ENCODE assay signal across 25 mouse cellular contexts in the genomic region with DNA sequence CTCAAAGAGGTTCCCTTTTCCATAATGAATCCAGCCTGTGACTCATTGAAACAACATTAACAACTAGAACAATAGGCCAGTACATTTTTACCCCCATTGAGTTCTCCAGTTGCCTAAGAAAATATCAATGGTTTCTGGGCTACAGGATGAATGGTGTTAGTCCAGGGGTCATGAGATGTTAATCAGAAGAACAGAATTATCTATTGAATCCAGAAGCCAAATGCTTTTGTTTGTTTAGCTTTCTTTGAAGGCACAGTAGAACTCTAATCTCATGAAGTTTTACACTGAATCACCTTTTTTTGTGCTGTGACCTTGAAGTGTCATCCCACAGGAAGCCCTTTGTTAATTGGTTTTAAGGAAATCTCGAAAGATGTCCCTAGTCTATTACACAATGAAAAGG.
DNase-seq lines count a peak whose midpoint lies in the region; TF ChIP-seq lines count a peak whose summit lies in the region.
"Had no signal": no experiment of that assay in that cellular context is flagged by ENCODE, and none has a peak within 500 bp of the region (broad histone marks: within the 10 kb centered on the region; RNA-seq: fewer than 3 reads in every experiment).

No protein-coding gene starts in this region.

- no peak overlapping the region for H3K27ac ChIP-seq in kidney, adult 2 months (ENCODE audit: insufficient read depth, low read depth, low read length)
- H3K27ac ChIP-seq in ES-Bruce4 (ENCODE audit: insufficient read depth, low read length): 0 out of 2 replicates have a peak overlapping the region, but pooled peaks have one; percentile 44
- H3K27ac ChIP-seq: embryonic facial prominence, embryonic 13.5 days; embryonic facial prominence, embryonic 15.5 days; forebrain, embryonic 10.5 days; forebrain, embryonic 12.5 days had no signal

- intact Hi-C loops in heart, postnatal 25 days (cut with DNase I): no loop called here

- no peaks in the 10 kb centered on the region for H3K4me1 ChIP-seq in kidney, adult 2 months (ENCODE audit: control insufficient read depth, insufficient read depth, low read length)
- no peaks in the 10 kb centered on the region for H3K4me1 ChIP-seq in ES-Bruce4 (ENCODE audit: control insufficient read depth, insufficient read depth, low read length)
- H3K4me1 ChIP-seq: embryonic facial prominence, embryonic 13.5 days; embryonic facial prominence, embryonic 15.5 days; forebrain, embryonic 10.5 days; forebrain, embryonic 12.5 days had no signal

- TF ChIP-seq CTCF in kidney, adult 2 months (conservative IDR thresholded peaks at IDR 0.05; ENCODE audit: insufficient read depth, insufficient read length, low read depth, low read length): no peak
- TF ChIP-seq CTCF in ES-Bruce4 (IDR thresholded peaks at IDR 0.05; ENCODE audit: low read depth, low read length): no peak

- no peaks in the 10 kb centered on the region for H3K36me3 ChIP-seq in kidney, adult 2 months (ENCODE audit: control insufficient read depth, insufficient read depth, low read length)
- no peaks in the 10 kb centered on the region for H3K36me3 ChIP-seq in ES-Bruce4 (ENCODE audit: control insufficient read depth, insufficient read depth, low read length, poor library complexity, severe bottlenecking)
- H3K36me3 ChIP-seq: embryonic facial prominence, embryonic 13.5 days; embryonic facial prominence, embryonic 15.5 days; forebrain, embryonic 10.5 days; forebrain, embryonic 12.5 days; G1E had no signal

- peak; percentile 37 for DNase-seq in kidney, adult 2 months
- DNase-seq in kidney, postnatal 14 days: no peak
- peak; percentile 39 for DNase-seq in Muller cell, postnatal 12 days (ENCODE audit: inconsistent ontology term)
- DNase-seq in ZHBTc4 (ENCODE audit: low read depth, low spot score) (peak; percentile 23), adipocyte (ENCODE audit: low spot score) (no peak)
- DNase-seq in heart, postnatal 25 days (ENCODE audit: low spot score): no peak
- DNase-seq: adrenal gland, adult 2 months; adrenal gland, postnatal 10 days; adrenal gland, postnatal 25 days; B cell, adult 2 months; cerebellum, adult 11 months; cerebellum, adult 18-20 months; cerebellum, adult 8-10 months; cerebellum, adult 9-11 months; cerebellum, postnatal 14 days; cerebellum, postnatal 36 days; embryo, embryonic 11 days had no signal

- H3K27me3 ChIP-seq in kidney, adult 2 months (replicated peaks; ENCODE audit: control insufficient read depth, insufficient read depth, low read length): no peaks in the 10 kb centered on the region
- H3K27me3 ChIP-seq in ES-Bruce4 (ENCODE audit: control insufficient read depth, insufficient read depth, low read length, poor library complexity, severe bottlenecking): no peaks in the 10 kb centered on the region; the same call in 1 of the 2 replicates
- H3K27me3 ChIP-seq: CH12.LX; embryonic facial prominence, embryonic 13.5 days; embryonic facial prominence, embryonic 15.5 days; forebrain, embryonic 12.5 days had no signal

- TF ChIP-seq EP300 in ES-Bruce4 (IDR thresholded peaks at IDR 0.05; ENCODE audit: insufficient read depth, low read depth, low read length): no peak

- 33% methylated on average over 1 of the region's 1 CpGs for WGBS in kidney, adult 2 months

- no peak overlapping the region for H3K4me3 ChIP-seq in kidney, adult 2 months (ENCODE audit: insufficient read depth, low read depth, low read length)
- H3K4me3 ChIP-seq in ES-Bruce4 (ENCODE audit: low read depth, low read length): no peak overlapping the region
- H3K4me3 ChIP-seq: embryonic facial prominence, embryonic 13.5 days; embryonic facial prominence, embryonic 15.5 days; erythroblast, embryonic 14.5 days; forebrain, embryonic 10.5 days; forebrain, embryonic 12.5 days had no signal

- H3K9me3 ChIP-seq in ES-Bruce4 (replicated peaks; ENCODE audit: control insufficient read depth, insufficient read depth, low read length, poor library complexity, severe bottlenecking): no peaks in the 10 kb centered on the region
- H3K9me3 ChIP-seq: embryonic facial prominence, embryonic 13.5 days; embryonic facial prominence, embryonic 15.5 days; forebrain, embryonic 10.5 days; forebrain, embryonic 12.5 days; G1E had no signal

- no peak for TF ChIP-seq POLR2A in kidney, adult 2 months (IDR thresholded peaks at IDR 0.05; ENCODE audit: low read depth, low read length)
- no peak for TF ChIP-seq POLR2A in ES-Bruce4 (IDR thresholded peaks at IDR 0.05; ENCODE audit: insufficient read depth, low read length)

- H3K9ac ChIP-seq in ES-Bruce4 (ENCODE audit: low read depth, poor library complexity, severe bottlenecking): no peak overlapping the region
- H3K9ac ChIP-seq: embryonic facial prominence, embryonic 13.5 days; embryonic facial prominence, embryonic 15.5 days; forebrain, embryonic 12.5 days had no signal

Comparison
In these comparisons a context has a peak if more than half of its experiments do, and no peak if none do; other contexts are left out.
1. DNase-seq: peak in kidney, adult 2 months (single experiment), Muller cell, postnatal 12 days (single experiment) and ZHBTc4 (single experiment); none in kidney, postnatal 14 days (single experiment), adipocyte (single experiment) and heart, postnatal 25 days (single experiment).